9 mouse cellular contexts compared by ENCODE assay signal in genomic region chr6:124262696-124263095, GRCm38 (mm10). TPM values are rescaled to one million over a fixed set of nuclear protein-coding genes. Genes with fewer than 3 reads are reported as not detected.
A peak's percentile ranks its signal among the peaks of the same experiment; 100 is the strongest.
DNase-seq lines count a peak whose midpoint lies in the region; ATAC-seq and TF ChIP-seq lines count a peak whose summit lies in the region.
"Had no signal": no experiment of that assay in that cellular context is flagged by ENCODE, and none has a peak within 500 bp of the region (broad histone marks: within the 10 kb centered on the region; RNA-seq: fewer than 3 reads in every experiment).

No protein-coding gene starts in this region.

- TF ChIP-seq CTCF in liver, postnatal 0 days (IDR thresholded peaks at IDR 0.05; ENCODE audit: low read depth): peak; percentile 85

- H3K36me3 ChIP-seq in liver, postnatal 0 days (replicated peaks; ENCODE audit: insufficient read depth, low read length): no peaks in the 10 kb centered on the region
- H3K36me3 ChIP-seq: heart, embryonic 13.5 days had no signal

- intact Hi-C loops in heart, postnatal 10 days (cut with DNase I): loop anchor here (1.0 to 10.0 kb wide), 2 partner anchors 117 to 282 kb away; partner anchors contain the start of gene C1s1

- H3K27me3 ChIP-seq in liver, postnatal 0 days (ENCODE audit: insufficient read depth, low read length): no peaks in the 10 kb centered on the region
- H3K27me3 ChIP-seq: heart, embryonic 13.5 days had no signal

- no peaks in the 10 kb centered on the region for H3K9me3 ChIP-seq in liver, postnatal 0 days (ENCODE audit: low read length)
- H3K9me3 ChIP-seq: heart, embryonic 13.5 days had no signal

- ATAC-seq in CD4-positive, CD25-positive, alpha-beta regulatory T cell, adult 4 months: peak; percentile 75
- peak; percentile 71 for ATAC-seq in erythroblast, adult 5-6 weeks (replicated peaks; ENCODE audit: low FRiP score, poor library complexity, severe bottlenecking)
- ATAC-seq in liver, postnatal 0 days: peak; percentile 66

- H3K4me3 ChIP-seq in liver, postnatal 0 days (ENCODE audit: low read depth, low read length): no peak overlapping the region
- H3K4me3 ChIP-seq: heart, embryonic 13.5 days had no signal

- no peak for TF ChIP-seq EP300 in liver, postnatal 0 days (IDR thresholded peaks at IDR 0.05; ENCODE audit: low read depth)

- H3K9ac ChIP-seq in liver, postnatal 0 days (replicated peaks): no peak overlapping the region
- H3K9ac ChIP-seq: heart, embryonic 13.5 days had no signal

- no peak overlapping the region for H3K4me2 ChIP-seq in liver, postnatal 0 days (ENCODE audit: low read depth, low read length)
- H3K4me2 ChIP-seq: heart, embryonic 13.5 days had no signal

- peak; percentile 59 for DNase-seq in adrenal gland, adult 2 months
- peak; percentile 61 to 78 for DNase-seq in heart, postnatal 10 days
- DNase-seq in kidney, postnatal 36 days: peak; percentile 64 to 89
- DNase-seq in liver, postnatal 0 days: peak; percentile 81
- peak; percentile 56 for DNase-seq in ovary, postnatal 14 days (ENCODE audit: low spot score)
- peak; percentile 47 to 83 for DNase-seq in thymus, postnatal 10 days (ENCODE audit: low spot score in 2 of 2)

- no peak overlapping the region for H3K27ac ChIP-seq in liver, postnatal 0 days (ENCODE audit: low read depth)
- H3K27ac ChIP-seq: heart, embryonic 13.5 days had no signal

- H3K4me1 ChIP-seq in liver, postnatal 0 days (ENCODE audit: insufficient read depth): no peaks in the 10 kb centered on the region
- H3K4me1 ChIP-seq: heart, embryonic 13.5 days had no signal

- WGBS in liver, postnatal 0 days (ENCODE audit: insufficient replicate concordance): 1% methylated on average over 3 of the region's 3 CpGs

RNA-seq across cellular contexts. Expression of gene Vmn2r27, which starts 31.0 kb away (rescaled TPM):
- polyA plus RNA-seq in CD4-positive, CD25-positive, alpha-beta regulatory T cell, adult 4 months (2017; shearing (Covaris generic)): not detected
- total RNA-seq in adrenal gland, adult 2 months (2021): not detected
- polyA plus RNA-seq in adrenal gland, adult 2 months (2012; rRNA removed): not detected in 2 replicates
- not detected in 2 replicates for total RNA-seq in erythroblast, adult 5-6 weeks (2015; ENCODE audit: low replicate concordance)
- not detected in 2 replicates for total RNA-seq in erythroblast, adult 5-6 weeks (2017; ENCODE audit: low replicate concordance)
- not detected for total RNA-seq in heart, postnatal 10 days (2021)
- polyA plus RNA-seq in liver, postnatal 0 days (2015; fragmentation: Nextera tagmentation; extraction: Ambion mirVana): not detected in 2 replicates
- polyA plus RNA-seq: heart, embryonic 13.5 days had no signal

RNA-seq across cellular contexts. Expression of gene Cd163, which starts 41.8 kb away (rescaled TPM):
- polyA plus RNA-seq in CD4-positive, CD25-positive, alpha-beta regulatory T cell, adult 4 months (2017; shearing (Covaris generic)): under 1 TPM in 1 of 2 experiments, not detected in 1; 0.16 TPM
- 10 to 100 TPM in 1 of 2 experiments, 1 to 10 TPM in 1; 4.2 to 12.4 TPM for total RNA-seq in adrenal gland, adult 2 months (2021)
- polyA plus RNA-seq in adrenal gland, adult 2 months (2012; rRNA removed): 0.50 and 0.51 TPM in 2 replicates
- total RNA-seq in erythroblast, adult 5-6 weeks (2015; ENCODE audit: low replicate concordance): 4.6 and 10.0 TPM in 2 replicates
- 18.4 and 20.0 TPM in 2 replicates for total RNA-seq in erythroblast, adult 5-6 weeks (2017; ENCODE audit: low replicate concordance)
- 1 to 10 TPM; 4.7 to 9.7 TPM for total RNA-seq in heart, postnatal 10 days (2021)
- 0.90 and 1.0 TPM in 2 replicates for polyA plus RNA-seq in liver, postnatal 0 days (2015; fragmentation: Nextera tagmentation; extraction: Ambion mirVana)
